Mouse (Mus musculus) neural tube, embryonic 14.5 days (tissue): ENCODE data around the gene Fam181a. TPM values are rescaled to one million over a fixed set of nuclear protein-coding genes. Genes with fewer than 3 reads are reported as not detected.

ENCODE experiments used
- ATAC-seq: fragments of 200-750 bp; cut with Nextera tagmentation; 2 replicates; pipeline ENCODE4 v1.8.0; 2017; ENCODE audit warnings: low read depth, mild to moderate bottlenecking, moderate TSS enrichment, moderate library complexity
- H3K27ac ChIP-seq: fragments of 300-500 bp; sonication (generic); 2 replicates; pipeline ENCODE4 v1.5.1; 2014; ENCODE audit warnings: low read depth, mild to moderate bottlenecking, control low read depth, low read length, moderate library complexity, mixed read lengths
- H3K27me3 ChIP-seq: fragments of 300-500 bp; sonication (generic); 2 replicates; pipeline ENCODE4 v1.6.1; 2014; ENCODE audit warnings: low read length; ENCODE audit not compliant: control insufficient read depth, insufficient read depth
- H3K36me3 ChIP-seq: fragments of 300-500 bp; sonication (generic); 2 replicates; pipeline ENCODE4 v1.6.1; 2014; ENCODE audit warnings: low read length, mixed read lengths; ENCODE audit not compliant: control insufficient read depth, insufficient read depth
- H3K4me1 ChIP-seq: fragments of 300-500 bp; sonication (generic); 2 replicates; pipeline ENCODE4 v1.6.1; 2014; ENCODE audit warnings: low read length; ENCODE audit not compliant: control insufficient read depth, insufficient read depth
- H3K4me2 ChIP-seq: fragments of 300-500 bp; sonication (generic); 2 replicates; pipeline ENCODE4 v1.6.1; 2014; ENCODE audit warnings: mild to moderate bottlenecking, low read depth, low read length, control low read depth
- H3K4me3 ChIP-seq: fragments of 300-500 bp; sonication (generic); 2 replicates; pipeline ENCODE4 v1.5.1; 2014; ENCODE audit warnings: low read depth, low read length, control low read depth, mixed read lengths
- H3K9ac ChIP-seq: fragments of 300-500 bp; sonication (generic); replicated peaks from 2 replicates; pipeline ENCODE4 v1.6.1; 2014; ENCODE audit warnings: low read depth, mild to moderate bottlenecking, control low read depth, low read length, mixed read lengths
- H3K9me3 ChIP-seq: fragments of 300-500 bp; sonication (generic); 2 replicates; pipeline ENCODE4 v1.6.1; 2016; ENCODE audit warnings: low read length; ENCODE audit not compliant: control insufficient read depth
- WGBS: fragments of 180-500 bp; shearing (Covaris S2); extraction: QIAGEN DNeasy Blood & Tissue Kit; methylation state at CpG from one replicate; pipeline ENCODE4 v1.1.7; 2014; 5-methylcytosine and 5-hydroxymethylcytosine counted together
- polyA plus RNA-seq: library from polyadenylated mRNA; unstranded; fragments of >200 nt; fragmentation: Nextera tagmentation; extraction: Ambion mirVana; gene quantifications from 2 replicates; pipeline ENCODE4 v1.2.1, GENCODE M21; 2014

The Fam181a gene
- polyA plus RNA-seq, 1 experiment from 2014 or later: 10.6 TPM

DNA sequence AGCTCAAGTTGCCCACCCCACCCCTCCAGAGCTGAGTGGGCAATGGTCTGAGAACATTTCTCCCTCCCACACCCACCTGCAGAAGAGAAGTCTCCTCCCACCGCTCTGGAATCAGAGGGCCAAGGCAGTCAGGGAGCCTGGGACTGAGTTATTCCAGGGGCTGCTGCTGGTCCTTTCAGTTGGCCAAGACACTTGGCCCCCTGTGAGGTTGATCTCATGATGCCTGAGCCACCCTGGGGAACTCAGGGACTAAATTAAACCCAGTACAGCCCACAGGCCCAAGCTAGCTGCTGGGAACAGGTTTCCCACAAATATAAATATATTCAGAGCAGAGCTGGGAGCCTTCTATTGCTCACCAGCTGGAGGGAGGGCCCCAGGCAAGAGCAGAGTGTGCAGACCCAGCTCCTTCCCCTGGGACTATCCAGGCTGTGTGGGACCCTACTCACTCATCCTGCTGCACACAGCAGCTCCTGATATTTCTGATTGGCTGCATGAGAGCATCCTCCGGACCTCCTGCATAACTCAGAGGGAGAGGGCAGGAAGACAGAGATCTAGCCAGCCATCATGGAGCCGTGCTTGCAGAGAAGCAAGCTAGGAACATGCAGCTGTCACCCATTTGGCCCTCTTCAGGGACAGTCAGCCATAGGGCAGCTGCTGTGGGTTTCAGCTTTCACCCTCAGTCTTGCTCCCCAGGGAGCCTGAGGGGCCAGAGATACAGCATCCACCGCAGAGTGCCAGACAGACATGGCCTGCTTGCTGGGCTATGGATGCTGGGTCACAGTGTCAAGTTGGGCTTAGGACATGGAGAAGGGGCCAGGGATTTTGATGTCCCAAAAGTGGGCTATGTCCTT is 48.4 kb downstream of the Fam181a start:
- H3K36me3 ChIP-seq: no peaks in the 10 kb centered on the region
- H3K4me1 ChIP-seq: no peaks in the 10 kb centered on the region
- no peak overlapping the region for H3K27ac ChIP-seq
- no peak for ATAC-seq
- H3K4me3 ChIP-seq: no peak overlapping the region
- H3K27me3 ChIP-seq: no peaks in the 10 kb centered on the region
- H3K9me3 ChIP-seq: no peaks in the 10 kb centered on the region
- H3K9ac ChIP-seq: no peak overlapping the region
- H3K4me2 ChIP-seq: no peak overlapping the region
- 67% methylated on average over 4 of the region's 4 CpGs for WGBS

DNA sequence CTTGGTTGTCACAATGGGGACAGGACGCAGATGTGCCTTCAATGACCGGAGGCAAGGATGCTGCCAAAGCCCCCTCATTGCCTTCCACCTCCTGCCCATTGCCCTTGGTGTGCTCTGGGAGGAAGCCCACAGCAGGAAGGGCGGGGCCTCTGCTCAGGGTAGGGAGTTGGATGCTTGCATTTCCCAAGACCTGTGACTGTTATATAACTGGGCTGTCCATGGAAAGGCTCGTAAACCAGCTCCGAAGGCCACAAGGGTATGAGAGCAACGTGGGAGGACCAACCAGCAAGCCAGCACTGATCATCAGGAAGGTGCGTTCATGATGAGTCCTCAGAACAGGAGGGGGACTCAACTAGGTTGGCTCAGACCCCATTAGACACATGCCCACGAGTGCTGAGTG is 50.0 kb downstream of the Fam181a start:
- no peak overlapping the region for H3K4me2 ChIP-seq
- no peaks in the 10 kb centered on the region for H3K9me3 ChIP-seq
- no peaks in the 10 kb centered on the region for H3K36me3 ChIP-seq
- no peak for ATAC-seq
- no peak overlapping the region for H3K9ac ChIP-seq
- H3K4me3 ChIP-seq: no peak overlapping the region
- H3K27me3 ChIP-seq: no peaks in the 10 kb centered on the region
- 79% methylated on average over 8 of the region's 8 CpGs for WGBS
- no peaks in the 10 kb centered on the region for H3K4me1 ChIP-seq
- H3K27ac ChIP-seq: no peak overlapping the region

GRCm38 (mm10) chr12:103361539-103362307 is 50.9 kb downstream of the Fam181a start:
- Histone ChIP-seq H3K9ac (no peak overlapping the region), H3K36me3 (no peaks in the 10 kb centered on the region), H3K4me2 (no peak overlapping the region), H3K4me3 (no peak overlapping the region), H3K27me3 (no peaks in the 10 kb centered on the region), H3K27ac (no peak overlapping the region), H3K9me3 (no peaks in the 10 kb centered on the region), H3K4me1 (no peaks in the 10 kb centered on the region)
- 90% methylated on average over 17 of the region's 17 CpGs for WGBS
- no peak for ATAC-seq

- Histone ChIP-seq H3K36me3 (no peaks in the 10 kb centered on the region), H3K4me3 (no peak overlapping the region), H3K27me3 (no peaks in the 10 kb centered on the region), H3K9ac (no peak overlapping the region), H3K9me3 (no peaks in the 10 kb centered on the region), H3K4me1 (no peaks in the 10 kb centered on the region), H3K27ac (no peak overlapping the region), H3K4me2 (no peak overlapping the region)
- no peak for ATAC-seq
- WGBS: 91% methylated on average over 3 of the region's 3 CpGs
Measured at GRCm38 (mm10) chr12:103362336-103362735, 51.6 kb downstream of the Fam181a start.

Other genes with a start within 250 kb of the Fam181a start
- gene Prima1, start 68.8 kb upstream of the Fam181a start, polyA plus RNA-seq: 1.6 and 2.4 TPM in 2 replicates
- gene Asb2, start 45.0 kb downstream of the Fam181a start, polyA plus RNA-seq: 0.90 and 2.3 TPM in 2 replicates
- 27.1 and 27.6 TPM in 2 replicates for gene Otub2, start 77.7 kb downstream of the Fam181a start, polyA plus RNA-seq
- 1.7 and 1.8 TPM in 2 replicates for gene 9330161L09Rik, start 96.8 kb downstream of the Fam181a start, polyA plus RNA-seq
- gene Ddx24, start 114.9 kb downstream of the Fam181a start, polyA plus RNA-seq: 152 and 160 TPM in 2 replicates
- gene Ifi27, start 123.2 kb downstream of the Fam181a start, polyA plus RNA-seq: 3.6 and 10.9 TPM in 2 replicates
- 4.9 TPM in 1 of 2 replicates, not detected in the other for gene Ifi27l2a, start 132.7 kb downstream of the Fam181a start, polyA plus RNA-seq
- not detected in 2 replicates for gene Ifi27l2b, start 146.2 kb downstream of the Fam181a start, polyA plus RNA-seq
- gene Ppp4r4, start 221.3 kb downstream of the Fam181a start, polyA plus RNA-seq: 3.8 and 4.3 TPM in 2 replicates